Mouse (Mus musculus): Measurements from ENCODE around the gene Ago3.

DNA sequence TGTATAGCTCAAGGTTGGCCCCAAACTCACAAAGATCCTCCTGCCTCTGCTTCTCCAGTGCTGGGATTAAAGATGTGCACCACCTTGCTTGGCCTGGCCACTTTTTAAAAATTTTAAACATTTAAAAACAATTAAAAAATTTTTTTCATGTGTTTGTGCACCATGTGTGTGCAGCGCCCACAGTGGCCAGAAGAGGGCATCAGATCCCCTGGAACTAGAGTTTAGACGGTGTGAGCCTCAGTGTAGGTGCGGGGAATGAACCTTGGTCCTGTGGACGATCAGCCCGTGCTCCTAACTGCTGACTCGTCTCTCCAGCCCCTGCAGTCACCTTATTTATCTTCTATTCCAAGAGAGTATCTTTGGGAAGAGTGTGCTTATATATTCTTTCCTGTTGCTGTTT, 123.3 kb downstream of the Ago3 start:
- TF ChIP-seq CTCF (IDR thresholded peaks at IDR 0.05; ENCODE audit: insufficient read depth, low read depth, low read length) (no peak), POLR2A (IDR thresholded peaks at IDR 0.05; ENCODE audit: insufficient read depth, low read depth, low read length) (no peak)

All from olfactory bulb, adult 2 months (tissue).